Mouse (Mus musculus) kidney, embryonic 15.5 days (tissue): ENCODE measurements at regions not wholly inside any gene's neighbourhood (a gene's known extent, or its start where the extent isn't known, plus 50 kb on each side); places are given as distances from the start of the nearest gene placed in this dataset.

Experiments
- ATAC-seq: fragments of 200-750 bp; cut with Nextera tagmentation; replicated peaks from 2 replicates; pipeline ENCODE4 v1.8.0; 2017; ENCODE audit warnings: moderate TSS enrichment; ENCODE audit not compliant: low FRiP score
- H3K27ac ChIP-seq: fragments of 300-500 bp; sonication (generic); 2 replicates; pipeline ENCODE4 v1.5.1; 2015; ENCODE audit warnings: mild to moderate bottlenecking, inconsistent platforms
- H3K27me3 ChIP-seq: fragments of 300-500 bp; sonication (generic); 2 replicates; pipeline ENCODE4 v1.6.1; 2015; ENCODE audit warnings: inconsistent platforms
- H3K36me3 ChIP-seq: fragments of 300-500 bp; sonication (generic); 2 replicates; pipeline ENCODE4 v1.6.1; 2015; ENCODE audit warnings: inconsistent platforms
- H3K4me1 ChIP-seq: fragments of 300-500 bp; sonication (generic); 2 replicates; pipeline ENCODE4 v1.6.1; 2015; ENCODE audit warnings: inconsistent platforms
- H3K4me2 ChIP-seq: fragments of 300-500 bp; sonication (generic); 2 replicates; pipeline ENCODE4 v1.6.1; 2015; ENCODE audit warnings: moderate library complexity, mild to moderate bottlenecking, inconsistent platforms
- H3K4me3 ChIP-seq: fragments of 300-500 bp; sonication (generic); replicated peaks from 2 replicates; pipeline ENCODE4 v1.5.1; 2015; ENCODE audit warnings: mild to moderate bottlenecking, inconsistent platforms
- H3K9ac ChIP-seq: fragments of 300-500 bp; sonication (generic); 2 replicates; pipeline ENCODE4 v1.6.1; 2015; ENCODE audit warnings: mild to moderate bottlenecking, inconsistent platforms
- H3K9me3 ChIP-seq: fragments of 300-500 bp; sonication (generic); replicated peaks from 2 replicates; pipeline ENCODE4 v1.6.1; 2016; ENCODE audit warnings: inconsistent platforms
- WGBS: fragments of 180-500 bp; shearing (Covaris S2); methylation state at CpG from one replicate; pipeline ENCODE4 v1.1.7; 2015; ENCODE audit warnings: mixed read lengths; 5-methylcytosine and 5-hydroxymethylcytosine counted together

GRCm38 (mm10) chr2:10937405-10937804, 234.5 kb upstream of the Prkcq start:
- no peaks in the 10 kb centered on the region for H3K27me3 ChIP-seq
- H3K4me3 ChIP-seq = no peak overlapping the region
- H3K36me3 ChIP-seq = no peaks in the 10 kb centered on the region
- 47% methylated on average over 1 of the region's 1 CpGs for WGBS
- H3K27ac ChIP-seq = no peak overlapping the region
- no peak for ATAC-seq
- no peaks in the 10 kb centered on the region for H3K9me3 ChIP-seq
- H3K4me1 ChIP-seq = no peaks in the 10 kb centered on the region
- no peak overlapping the region for H3K9ac ChIP-seq
- H3K4me2 ChIP-seq = no peak overlapping the region

- ATAC-seq = no peak
- H3K9ac ChIP-seq = no peak overlapping the region
- H3K4me2 ChIP-seq = no peak overlapping the region
- no peaks in the 10 kb centered on the region for H3K36me3 ChIP-seq
- no peak overlapping the region for H3K27ac ChIP-seq
- no peak overlapping the region for H3K4me3 ChIP-seq
- WGBS = 78% methylated on average over 7 of the region's 7 CpGs
- H3K4me1 ChIP-seq = no peaks in the 10 kb centered on the region
- no peaks in the 10 kb centered on the region for H3K27me3 ChIP-seq
- H3K9me3 ChIP-seq = no peaks in the 10 kb centered on the region
These were observed 206.7 kb upstream of the Prkcq start for GRCm38 (mm10) chr2:10965224-10965623.

DNA sequence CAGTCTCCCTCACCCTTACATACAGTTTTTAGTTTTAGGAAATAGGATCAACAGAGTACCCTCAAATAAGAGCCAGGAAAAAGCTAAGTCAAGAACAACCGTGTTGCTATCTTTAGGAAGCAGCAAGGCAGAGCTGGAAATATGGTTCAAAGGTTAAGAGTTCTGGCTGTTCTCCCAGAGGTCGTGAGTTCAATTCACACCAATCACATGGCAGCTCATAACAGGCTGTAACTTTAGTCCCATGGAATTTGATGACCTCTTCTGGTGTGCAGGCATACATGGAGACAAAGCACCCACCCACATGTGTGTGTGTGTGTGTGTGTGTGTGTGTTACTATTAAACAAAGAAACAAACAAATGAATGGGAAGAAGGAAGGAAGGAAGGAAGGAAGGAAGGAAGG, 205.0 kb upstream of the Prkcq start:
- WGBS = 54% methylated on average over 2 of the region's 2 CpGs
- 0 out of 2 replicates have a peak, but pooled peaks have one; percentile 15 for ATAC-seq
- no peak overlapping the region for H3K4me2 ChIP-seq
- no peak overlapping the region for H3K4me3 ChIP-seq
- no peak overlapping the region for H3K9ac ChIP-seq
- H3K4me1 ChIP-seq = no peaks in the 10 kb centered on the region
- no peaks in the 10 kb centered on the region for H3K36me3 ChIP-seq
- H3K9me3 ChIP-seq = no peaks in the 10 kb centered on the region
- H3K27ac ChIP-seq = no peak overlapping the region
- H3K27me3 ChIP-seq = no peaks in the 10 kb centered on the region

- Histone ChIP-seq H3K9me3 (no peaks in the 10 kb centered on the region), H3K4me2 (no peak overlapping the region), H3K4me1 (no peaks in the 10 kb centered on the region), H3K27me3 (no peaks in the 10 kb centered on the region), H3K9ac (no peak overlapping the region), H3K4me3 (no peak overlapping the region), H3K27ac (no peak overlapping the region), H3K36me3 (no peaks in the 10 kb centered on the region)
- WGBS = 63% methylated on average over 10 of the region's 10 CpGs
- ATAC-seq = no peak
These were observed 202.7 kb upstream of the Prkcq start for GRCm38 (mm10) chr2:10969111-10969689.

GRCm38 (mm10) chr2:10972051-10972450, 199.9 kb upstream of the Prkcq start:
- Histone ChIP-seq H3K27me3 (no peaks in the 10 kb centered on the region), H3K36me3 (no peaks in the 10 kb centered on the region), H3K9ac (no peak overlapping the region), H3K4me1 (no peaks in the 10 kb centered on the region), H3K9me3 (no peaks in the 10 kb centered on the region), H3K27ac (no peak overlapping the region), H3K4me3 (no peak overlapping the region), H3K4me2 (no peak overlapping the region)
- 59% methylated on average over 3 of the region's 3 CpGs for WGBS
- no peak for ATAC-seq

DNA sequence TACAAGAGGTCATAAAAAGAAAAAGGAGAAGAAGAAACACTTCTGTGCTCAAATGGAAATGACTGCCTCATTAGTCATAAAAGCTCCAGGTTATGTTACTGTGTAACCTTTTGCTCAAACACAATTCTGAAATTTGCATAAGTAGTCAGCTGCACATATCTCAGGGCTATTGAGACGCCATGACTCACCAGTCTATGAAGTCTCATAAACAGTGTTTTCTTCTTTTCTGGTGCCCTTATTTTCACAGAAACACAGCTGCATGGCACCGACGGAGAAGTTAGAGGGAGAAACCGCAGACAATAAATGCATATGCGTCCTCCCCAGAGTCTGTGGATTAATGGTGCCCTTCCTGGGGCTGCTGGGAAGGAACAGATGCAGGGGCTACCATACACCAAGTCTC, 193.1 kb upstream of the Prkcq start:
- Histone ChIP-seq H3K4me1 (no peaks in the 10 kb centered on the region), H3K9me3 (no peaks in the 10 kb centered on the region), H3K27me3 (no peaks in the 10 kb centered on the region), H3K4me3 (no peak overlapping the region), H3K4me2 (no peak overlapping the region), H3K9ac (no peak overlapping the region), H3K27ac (no peak overlapping the region), H3K36me3 (no peaks in the 10 kb centered on the region)
- no peak for ATAC-seq
- WGBS = 76% methylated on average over 5 of the region's 5 CpGs

- Histone ChIP-seq H3K27ac (no peak overlapping the region), H3K36me3 (no peaks in the 10 kb centered on the region), H3K4me2 (no peak overlapping the region), H3K9me3 (no peaks in the 10 kb centered on the region), H3K4me3 (no peak overlapping the region), H3K27me3 (no peaks in the 10 kb centered on the region), H3K4me1 (no peaks in the 10 kb centered on the region), H3K9ac (no peak overlapping the region)
- WGBS = 53% methylated on average over 7 of the region's 7 CpGs
- no peak for ATAC-seq
These were observed 185.8 kb upstream of the Prkcq start for GRCm38 (mm10) chr2:10986101-10986500.

DNA sequence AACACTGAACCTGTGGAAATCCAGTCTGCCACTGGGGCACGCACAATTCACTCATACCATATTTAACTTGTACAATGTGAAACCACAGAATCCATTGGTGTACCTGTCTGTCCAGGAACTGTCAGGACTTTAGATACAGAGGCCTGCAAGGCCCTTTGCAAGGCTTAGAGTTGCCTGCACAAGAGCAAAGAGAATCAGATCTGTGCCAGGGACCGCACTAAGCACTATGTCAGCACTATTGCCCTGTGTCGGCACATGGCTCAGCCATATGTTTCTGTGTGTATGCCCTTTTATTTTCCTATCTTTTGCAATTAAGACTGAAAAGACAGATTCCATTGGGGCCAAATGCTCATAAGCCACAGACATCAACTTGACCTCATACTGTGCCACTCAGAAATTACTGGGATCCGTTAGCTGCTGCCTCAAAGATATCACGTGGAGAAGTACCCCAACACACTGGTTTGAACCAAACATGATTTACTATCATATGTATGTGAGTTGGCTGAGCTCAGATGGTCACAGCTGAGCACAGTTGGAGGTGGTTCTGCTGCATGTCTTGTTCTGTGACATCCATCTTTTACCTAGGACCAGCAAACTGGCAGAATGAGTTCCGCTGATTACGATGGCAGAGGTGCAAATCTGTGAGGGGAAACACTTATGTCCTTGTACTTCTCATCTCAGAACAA, 181.7 kb upstream of the Prkcq start:
- Histone ChIP-seq H3K4me1 (no peaks in the 10 kb centered on the region), H3K27ac (no peak overlapping the region), H3K36me3 (no peaks in the 10 kb centered on the region), H3K9ac (no peak overlapping the region), H3K4me2 (no peak overlapping the region), H3K9me3 (no peaks in the 10 kb centered on the region), H3K4me3 (no peak overlapping the region), H3K27me3 (no peaks in the 10 kb centered on the region)
- no peak for ATAC-seq
- WGBS = 88% methylated on average over 7 of the region's 7 CpGs

DNA sequence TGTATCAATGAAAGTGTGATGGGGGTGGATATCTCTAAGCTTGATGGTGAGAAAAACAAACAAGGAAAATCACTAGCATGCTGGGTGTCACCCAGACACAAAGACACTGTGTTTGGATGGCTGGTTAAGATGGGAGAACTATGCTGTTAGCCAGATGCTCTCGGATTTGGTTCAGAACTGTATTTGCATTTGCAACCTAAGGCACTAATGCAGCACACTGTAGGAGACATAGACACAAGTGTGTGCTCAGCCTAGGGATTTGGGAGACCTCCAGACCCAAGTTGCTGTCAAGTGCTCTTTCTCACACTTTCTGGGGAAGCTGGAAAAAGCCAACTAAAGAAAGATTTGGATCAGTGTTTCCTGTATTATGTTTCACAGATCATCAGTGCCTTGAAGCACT, 173.1 kb upstream of the Prkcq start:
- ATAC-seq = no peak
- Histone ChIP-seq H3K9me3 (no peaks in the 10 kb centered on the region), H3K27me3 (no peaks in the 10 kb centered on the region), H3K4me3 (no peak overlapping the region), H3K27ac (no peak overlapping the region), H3K36me3 (no peaks in the 10 kb centered on the region), H3K4me2 (no peak overlapping the region), H3K4me1 (no peaks in the 10 kb centered on the region), H3K9ac (no peak overlapping the region)
- 44% methylated on average over 1 of the region's 1 CpGs for WGBS

- WGBS = 43% methylated on average over 1 of the region's 1 CpGs
- no peak for ATAC-seq
- Histone ChIP-seq H3K27ac (no peak overlapping the region), H3K4me1 (no peaks in the 10 kb centered on the region), H3K9me3 (no peaks in the 10 kb centered on the region), H3K4me3 (no peak overlapping the region), H3K27me3 (no peaks in the 10 kb centered on the region), H3K36me3 (no peaks in the 10 kb centered on the region), H3K9ac (no peak overlapping the region), H3K4me2 (no peak overlapping the region)
These were observed 172.7 kb upstream of the Prkcq start for GRCm38 (mm10) chr2:10999217-10999618.

- Histone ChIP-seq H3K27me3 (no peaks in the 10 kb centered on the region), H3K9me3 (no peaks in the 10 kb centered on the region), H3K4me3 (no peak overlapping the region), H3K4me1 (peaks cover 4% of the 10 kb centered on the region; the same call in 1 of the 2 replicates), H3K36me3 (no peaks in the 10 kb centered on the region), H3K9ac (no peak overlapping the region), H3K27ac (no peak overlapping the region), H3K4me2 (no peak overlapping the region)
- no peak for ATAC-seq
- WGBS = 73% methylated on average over 2 of the region's 2 CpGs
These were observed 166.1 kb upstream of the Prkcq start for GRCm38 (mm10) chr2:11005806-11006205.

- WGBS = 73% methylated on average over 11 of the region's 11 CpGs
- Histone ChIP-seq H3K9me3 (no peaks in the 10 kb centered on the region), H3K9ac (no peak overlapping the region), H3K4me3 (no peak overlapping the region), H3K4me2 (no peak overlapping the region), H3K27me3 (no peaks in the 10 kb centered on the region), H3K4me1 (no peaks in the 10 kb centered on the region), H3K36me3 (no peaks in the 10 kb centered on the region), H3K27ac (no peak overlapping the region)
- ATAC-seq = no peak
These were observed 160.6 kb upstream of the Prkcq start for GRCm38 (mm10) chr2:11011041-11011962.
